ENCODE assay signal across 21 mouse cellular contexts in genomic region chr9:118323796-118324195, GRCm38 (mm10).
DNase-seq lines count a peak whose midpoint lies in the region; ATAC-seq and TF ChIP-seq lines count a peak whose summit lies in the region.
"Had no signal": no experiment of that assay in that cellular context is flagged by ENCODE, and none has a peak within 500 bp of the region (broad histone marks: within the 10 kb centered on the region; RNA-seq: fewer than 3 reads in every experiment).

No protein-coding gene starts in this region.

- DNase-seq in forebrain, embryonic 10.5 days (ENCODE audit: extremely low spot score, low spot score) = no peak
- DNase-seq in forebrain, embryonic 14.5 days (ENCODE audit: low spot score) = no peak
- DNase-seq in heart, postnatal 36 days = no peak
- peak; percentile 24 for DNase-seq in kidney, postnatal 0 days (ENCODE audit: low spot score)
- DNase-seq in kidney, postnatal 14 days = no peak
- DNase-seq in R1 (ENCODE audit: low read depth, low spot score) = peak; percentile 35
- DNase-seq in midbrain, embryonic 11.5 days (ENCODE audit: low spot score, missing footprints) = no peak
- DNase-seq: adrenal gland, adult 8-10 months; adrenal gland, postnatal 36 days; B cell, adult 2 months; cerebellum, adult 2 months; cerebellum, postnatal 10 days; gastrocnemius, postnatal 10 days had no signal

- no peak for ATAC-seq in forebrain, embryonic 14.5 days
- no peak for ATAC-seq in heart, embryonic 13.5 days (ENCODE audit: extremely low read depth, insufficient number of reproducible peaks, low FRiP score, low TSS enrichment)
- no peak for ATAC-seq in kidney, postnatal 0 days (replicated peaks; ENCODE audit: low FRiP score, low read depth)
- ATAC-seq in midbrain, embryonic 11.5 days (ENCODE audit: low FRiP score) = no peak
- ATAC-seq: CD4-positive, CD25-positive, alpha-beta regulatory T cell, adult 4 months; forebrain, embryonic 16.5 days; intestine, embryonic 16.5 days; Patski had no signal

- H3K4me1 ChIP-seq in forebrain, embryonic 10.5 days = peaks cover 42% of the 10 kb centered on the region
- H3K4me1 ChIP-seq in forebrain, embryonic 14.5 days (ENCODE audit: control insufficient read depth, insufficient read depth, low read length) = peaks cover 20% of the 10 kb centered on the region
- H3K4me1 ChIP-seq in heart, embryonic 13.5 days = no peaks in the 10 kb centered on the region
- H3K4me1 ChIP-seq in kidney, postnatal 0 days (replicated peaks; ENCODE audit: insufficient read depth, low read length) = no peaks in the 10 kb centered on the region
- H3K4me1 ChIP-seq in midbrain, embryonic 11.5 days (ENCODE audit: control insufficient read depth, insufficient read depth, low read length) = no peaks in the 10 kb centered on the region; the same call in 1 of the 2 replicates
- H3K4me1 ChIP-seq: embryonic facial prominence, embryonic 15.5 days had no signal

- TF ChIP-seq CTCF in kidney, postnatal 0 days (IDR thresholded peaks at IDR 0.05; ENCODE audit: low read depth) = no peak

- H3K9me3 ChIP-seq in forebrain, embryonic 10.5 days = no peaks in the 10 kb centered on the region
- H3K9me3 ChIP-seq in forebrain, embryonic 14.5 days (replicated peaks; ENCODE audit: control insufficient read depth, low read length) = no peaks in the 10 kb centered on the region
- no peaks in the 10 kb centered on the region for H3K9me3 ChIP-seq in heart, embryonic 13.5 days
- no peaks in the 10 kb centered on the region for H3K9me3 ChIP-seq in kidney, postnatal 0 days (replicated peaks; ENCODE audit: low read length)
- H3K9me3 ChIP-seq in midbrain, embryonic 11.5 days (ENCODE audit: control insufficient read depth, low read length) = no peaks in the 10 kb centered on the region
- H3K9me3 ChIP-seq: embryonic facial prominence, embryonic 15.5 days; hindbrain, embryonic 15.5 days had no signal

- peak overlapping the region; percentile 40; the same call in 1 of the 2 replicates for H3K27ac ChIP-seq in forebrain, embryonic 10.5 days
- H3K27ac ChIP-seq in forebrain, embryonic 14.5 days (ENCODE audit: low read depth, low read length) = no peak overlapping the region
- no peak overlapping the region for H3K27ac ChIP-seq in heart, embryonic 13.5 days (replicated peaks)
- no peak overlapping the region for H3K27ac ChIP-seq in kidney, postnatal 0 days
- H3K27ac ChIP-seq in midbrain, embryonic 11.5 days (ENCODE audit: low read depth, low read length) = no peak overlapping the region
- H3K27ac ChIP-seq: embryonic facial prominence, embryonic 15.5 days; hindbrain, embryonic 15.5 days had no signal

- intact Hi-C loops in heart, postnatal 36 days (cut with DNase I) = no loop called here

- H3K36me3 ChIP-seq in forebrain, embryonic 10.5 days (replicated peaks) = no peaks in the 10 kb centered on the region
- H3K36me3 ChIP-seq in forebrain, embryonic 14.5 days (ENCODE audit: control insufficient read depth, insufficient read depth, low read length) = no peaks in the 10 kb centered on the region
- H3K36me3 ChIP-seq in heart, embryonic 13.5 days = no peaks in the 10 kb centered on the region
- no peaks in the 10 kb centered on the region for H3K36me3 ChIP-seq in kidney, postnatal 0 days (ENCODE audit: insufficient read depth, low read length)
- no peaks in the 10 kb centered on the region for H3K36me3 ChIP-seq in midbrain, embryonic 11.5 days (ENCODE audit: control insufficient read depth, insufficient read depth, low read length)
- H3K36me3 ChIP-seq: embryonic facial prominence, embryonic 15.5 days; hindbrain, embryonic 15.5 days had no signal

- H3K4me3 ChIP-seq in forebrain, embryonic 10.5 days = no peak overlapping the region
- H3K4me3 ChIP-seq in forebrain, embryonic 14.5 days (ENCODE audit: low read depth, low read length) = no peak overlapping the region
- no peak overlapping the region for H3K4me3 ChIP-seq in heart, embryonic 13.5 days
- no peak overlapping the region for H3K4me3 ChIP-seq in kidney, postnatal 0 days (replicated peaks; ENCODE audit: low read depth, low read length)
- no peak overlapping the region for H3K4me3 ChIP-seq in midbrain, embryonic 11.5 days (ENCODE audit: low read depth, low read length)
- H3K4me3 ChIP-seq: embryonic facial prominence, embryonic 15.5 days; erythroblast, embryonic 14.5 days; hindbrain, embryonic 15.5 days had no signal

- H3K4me2 ChIP-seq in forebrain, embryonic 14.5 days (ENCODE audit: low read length) = no peak overlapping the region
- H3K4me2 ChIP-seq in heart, embryonic 13.5 days = peak overlapping the region; percentile 30; the same call in 1 of the 2 replicates
- H3K4me2 ChIP-seq in kidney, postnatal 0 days (ENCODE audit: low read length) = no peak overlapping the region
- no peak overlapping the region for H3K4me2 ChIP-seq in midbrain, embryonic 11.5 days
- H3K4me2 ChIP-seq: embryonic facial prominence, embryonic 15.5 days; hindbrain, embryonic 15.5 days had no signal

- WGBS in forebrain, embryonic 10.5 days = 54% methylated on average over 12 of the region's 12 CpGs
- 45% methylated on average over 12 of the region's 12 CpGs for WGBS in forebrain, embryonic 14.5 days
- WGBS in heart, embryonic 13.5 days = 37% methylated on average over 12 of the region's 12 CpGs
- 36% methylated on average over 12 of the region's 12 CpGs for WGBS in kidney, postnatal 0 days
- WGBS in midbrain, embryonic 11.5 days = 51% methylated on average over 12 of the region's 12 CpGs

- H3K9ac ChIP-seq in forebrain, embryonic 14.5 days (ENCODE audit: low read length) = no peak overlapping the region
- no peak overlapping the region for H3K9ac ChIP-seq in heart, embryonic 13.5 days
- H3K9ac ChIP-seq in kidney, postnatal 0 days (ENCODE audit: low read depth, low read length) = no peak overlapping the region
- no peak overlapping the region for H3K9ac ChIP-seq in midbrain, embryonic 11.5 days (ENCODE audit: low read length)
- H3K9ac ChIP-seq: embryonic facial prominence, embryonic 15.5 days; hindbrain, embryonic 15.5 days had no signal

- peaks cover 42% of the 10 kb centered on the region for H3K27me3 ChIP-seq in forebrain, embryonic 10.5 days (ENCODE audit: poor library complexity, severe bottlenecking)
- H3K27me3 ChIP-seq in forebrain, embryonic 14.5 days (replicated peaks; ENCODE audit: control insufficient read depth, insufficient read depth, low read length) = no peaks in the 10 kb centered on the region
- H3K27me3 ChIP-seq in heart, embryonic 13.5 days (replicated peaks) = no peaks in the 10 kb centered on the region
- no peaks in the 10 kb centered on the region for H3K27me3 ChIP-seq in kidney, postnatal 0 days (ENCODE audit: insufficient read depth, low read length)
- no peaks in the 10 kb centered on the region for H3K27me3 ChIP-seq in midbrain, embryonic 11.5 days (ENCODE audit: control insufficient read depth, insufficient read depth, low read length)
- H3K27me3 ChIP-seq: embryonic facial prominence, embryonic 15.5 days; hindbrain, embryonic 15.5 days had no signal

Comparison
In these comparisons a context has a peak if more than half of its experiments do, and no peak if none do; other contexts are left out.
1. DNase-seq: peak in kidney, postnatal 0 days (single experiment) and R1 (single experiment); none in forebrain, embryonic 10.5 days (single experiment), forebrain, embryonic 14.5 days (single experiment), heart, postnatal 36 days (0 of 2), kidney, postnatal 14 days (single experiment) and midbrain, embryonic 11.5 days (single experiment).